Mouse (Mus musculus) frontal cortex, postnatal 14 days (tissue): ENCODE measurements around the gene Rars.
A peak's percentile ranks its signal among the peaks of the same experiment; 100 is the strongest.
"Not testable (repeated sequence)": the region's sequence is repeated elsewhere in the genome, so short reads cannot be mapped to it uniquely, and the experiment has no call there.

ENCODE experiments used
- DNase-seq, 2 experiments: peaks; one replicate each; pipeline ENCODE4 v3.0.0; 2022; ENCODE audit warnings: low spot score in 2 of 2

Gene Rars

GRCm38 (mm10) chr11:35834022-35834760, at the start of gene Rars:
Gene Rars, minus strand, starts transcription at chr11:35834506.
- DNase-seq: peak; percentile 86 to 92

GRCm38 (mm10) chr11:35882777-35883176, 48.5 kb upstream of the Rars start:
- no peak for DNase-seq

- no peak for DNase-seq
Measured at GRCm38 (mm10) chr11:35878559-35878897, 44.2 kb upstream of the Rars start.

GRCm38 (mm10) chr11:35877651-35878558, 43.6 kb upstream of the Rars start:
- DNase-seq: no peak

GRCm38 (mm10) chr11:35873624-35874244, 39.4 kb upstream of the Rars start:
- no peak for DNase-seq

GRCm38 (mm10) chr11:35870961-35871360, 36.7 kb upstream of the Rars start:
- no peak for DNase-seq

- no peak for DNase-seq
Measured at GRCm38 (mm10) chr11:35866140-35866539, 31.8 kb upstream of the Rars start.

GRCm38 (mm10) chr11:35864981-35865604, 30.8 kb upstream of the Rars start:
- DNase-seq: peak; percentile 62 to 74

- no peak for DNase-seq
Measured at GRCm38 (mm10) chr11:35863653-35864052, 29.3 kb upstream of the Rars start.

GRCm38 (mm10) chr11:35857395-35858067, 23.2 kb upstream of the Rars start:
- DNase-seq: no peak

GRCm38 (mm10) chr11:35856359-35857040, 22.2 kb upstream of the Rars start:
- peak; percentile 38 to 62 for DNase-seq

- DNase-seq: no peak
Measured at GRCm38 (mm10) chr11:35855567-35855966, 21.3 kb upstream of the Rars start.

GRCm38 (mm10) chr11:35854941-35855340, 20.6 kb upstream of the Rars start:
- DNase-seq: no peak

GRCm38 (mm10) chr11:35853651-35854050, 19.3 kb upstream of the Rars start:
- no peak for DNase-seq

GRCm38 (mm10) chr11:35852731-35853130, 18.4 kb upstream of the Rars start:
- DNase-seq: no peak

- no peak for DNase-seq
Measured at GRCm38 (mm10) chr11:35844299-35844698, 10.0 kb upstream of the Rars start.

- DNase-seq: not testable (repeated sequence)
Measured at GRCm38 (mm10) chr11:35842560-35842959, 8.3 kb upstream of the Rars start.

GRCm38 (mm10) chr11:35841738-35842325, 7.5 kb upstream of the Rars start:
- no peak for DNase-seq

- DNase-seq: not testable (repeated sequence)
Measured at GRCm38 (mm10) chr11:35840806-35841205, 6.5 kb upstream of the Rars start.

GRCm38 (mm10) chr11:35840282-35840681, 6.0 kb upstream of the Rars start:
- no peak for DNase-seq
